Mouse (Mus musculus): ENCODE results near the gene Tead1. TPM values are rescaled to one million over a fixed set of nuclear protein-coding genes. Genes with fewer than 3 reads are reported as not detected.

Tead1 gene
- polyA plus RNA-seq, 1 experiment = 4.4 TPM

DNA sequence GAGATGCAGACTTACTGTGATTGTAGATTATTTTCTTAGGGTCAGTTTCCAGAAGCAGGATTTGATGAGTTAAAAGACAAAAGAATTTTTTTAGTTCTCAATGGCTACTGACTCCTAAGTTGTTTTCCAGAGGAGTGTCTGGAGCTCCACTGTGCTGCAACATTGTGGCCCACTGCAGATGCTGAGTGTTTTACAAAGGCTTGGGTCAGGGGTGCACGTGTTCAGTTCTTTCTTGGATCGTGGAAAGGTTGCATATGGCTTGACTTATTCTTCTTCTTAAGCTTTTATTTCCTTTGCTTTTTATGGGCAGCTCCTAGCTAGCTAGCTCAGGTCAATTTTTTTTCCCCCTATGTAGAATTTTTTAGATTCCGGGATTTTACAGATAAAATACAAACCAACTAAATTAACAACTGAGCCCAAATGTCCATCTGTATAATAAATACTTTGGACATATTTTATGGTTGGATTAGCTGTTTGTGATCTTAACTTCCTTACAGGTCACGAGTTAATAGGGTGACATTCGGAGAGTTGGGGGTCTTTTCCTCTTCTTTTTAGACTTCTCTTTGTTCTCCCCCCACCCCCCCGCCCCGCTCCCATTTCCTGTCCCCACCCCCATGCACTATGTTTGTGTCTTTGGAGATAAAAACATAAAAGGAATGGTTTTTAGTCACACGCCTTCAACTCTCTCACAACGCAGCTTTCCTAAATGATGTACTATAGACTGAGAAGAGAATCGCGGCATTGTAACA lies 40.5 kb downstream of the Tead1 start:
- TF ChIP-seq POLR2A (IDR thresholded peaks at IDR 0.05; ENCODE audit: control insufficient read depth, extremely low read depth, insufficient read depth, low read length, poor library complexity) = no peak
- no peak for DNase-seq
- no peaks in the 10 kb centered on the region for H3K36me3 ChIP-seq (ENCODE audit: control insufficient read depth, insufficient read depth, low read length)
- H3K4me3 ChIP-seq (ENCODE audit: control insufficient read depth, insufficient read depth, low read length) = no peak overlapping the region
- no peaks in the 10 kb centered on the region for H3K4me1 ChIP-seq (replicated peaks; ENCODE audit: control insufficient read depth, insufficient read depth, low read length)
- no peaks in the 10 kb centered on the region; the same call in 1 of the 2 replicates for H3K27me3 ChIP-seq (ENCODE audit: control insufficient read depth, insufficient read depth, low read length)
- WGBS = 20% methylated on average over 11 of the region's 11 CpGs
- no peak overlapping the region for H3K27ac ChIP-seq (ENCODE audit: control insufficient read depth, insufficient read depth, low read length)

DNA sequence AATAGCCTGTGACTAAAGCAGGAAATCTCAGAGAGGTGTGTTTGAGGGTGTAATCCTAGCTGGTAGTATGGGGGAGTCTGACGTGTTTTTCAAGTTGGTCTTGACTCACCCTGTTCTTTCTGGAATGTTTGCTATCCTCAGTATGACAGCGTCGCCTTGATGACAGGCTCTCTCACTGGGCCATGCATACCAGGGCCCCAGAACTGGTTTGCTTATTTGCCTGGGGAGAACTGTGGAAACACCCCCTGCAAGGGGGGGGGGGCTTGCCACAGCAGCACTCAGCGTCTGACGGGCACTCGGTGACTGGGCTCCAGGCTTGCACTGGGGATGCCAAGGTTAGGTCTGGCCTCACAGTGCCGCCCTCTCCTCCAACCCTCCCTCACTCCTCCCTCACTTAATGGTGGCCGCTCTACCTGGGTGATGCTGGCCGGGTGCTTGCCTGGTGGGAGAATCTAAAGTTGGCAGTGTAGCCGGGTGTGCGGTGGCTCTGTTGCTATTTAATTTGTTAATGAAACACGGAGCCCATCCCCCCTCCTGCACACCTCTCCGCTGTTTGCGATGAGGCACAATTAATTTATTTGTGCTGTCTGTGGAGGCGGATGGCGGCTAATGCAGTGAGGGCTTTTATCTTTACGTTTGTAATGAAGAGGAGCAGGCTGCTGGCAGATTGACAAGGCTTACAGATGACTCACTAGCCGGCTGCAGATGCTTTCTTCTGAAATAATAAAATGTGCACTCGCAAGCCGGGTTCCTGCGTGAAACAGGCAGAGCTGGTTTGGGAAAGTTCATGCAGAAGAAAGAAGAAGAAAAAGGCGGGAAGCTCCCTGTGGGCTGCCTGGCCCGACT lies 41.2 kb downstream of the Tead1 start:
- TF ChIP-seq CTCF (IDR thresholded peaks at IDR 0.05; ENCODE audit: borderline replicate concordance, control insufficient read depth, extremely low read depth, insufficient read depth, low read length, poor library complexity) (no peak), POLR2A (IDR thresholded peaks at IDR 0.05; ENCODE audit: control insufficient read depth, extremely low read depth, insufficient read depth, low read length, poor library complexity) (no peak)
- WGBS = 27% methylated on average over 23 of the region's 23 CpGs
- Histone ChIP-seq H3K4me3 (ENCODE audit: control insufficient read depth, insufficient read depth, low read length) (no peak overlapping the region), H3K27me3 (ENCODE audit: control insufficient read depth, insufficient read depth, low read length) (no peaks in the 10 kb centered on the region; the same call in 1 of the 2 replicates), H3K36me3 (ENCODE audit: control insufficient read depth, insufficient read depth, low read length) (no peaks in the 10 kb centered on the region), H3K27ac (ENCODE audit: control insufficient read depth, insufficient read depth, low read length) (no peak overlapping the region), H3K4me1 (replicated peaks; ENCODE audit: control insufficient read depth, insufficient read depth, low read length) (no peaks in the 10 kb centered on the region)
- DNase-seq = no peak

DNA sequence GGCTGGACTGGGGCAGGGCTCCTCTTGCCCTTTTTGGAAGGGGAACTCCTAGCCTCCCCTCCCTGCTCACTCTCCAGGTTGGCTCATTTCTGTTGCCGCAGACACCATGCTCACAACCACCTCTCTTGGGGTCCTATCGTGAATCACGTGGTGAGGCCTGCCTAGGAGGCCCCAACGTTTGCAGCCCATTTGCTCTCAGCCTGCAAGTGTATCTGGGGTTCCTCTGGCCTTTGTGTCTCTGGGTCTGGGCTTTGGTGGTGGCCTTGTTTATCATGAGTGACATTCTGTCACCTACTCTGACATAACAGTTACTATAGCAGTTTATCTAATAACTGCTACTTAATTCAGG lies 41.8 kb downstream of the Tead1 start:
- H3K4me1 ChIP-seq (replicated peaks; ENCODE audit: control insufficient read depth, insufficient read depth, low read length) = no peaks in the 10 kb centered on the region
- TF ChIP-seq CTCF (IDR thresholded peaks at IDR 0.05; ENCODE audit: borderline replicate concordance, control insufficient read depth, extremely low read depth, insufficient read depth, low read length, poor library complexity) = no peak
- TF ChIP-seq POLR2A (IDR thresholded peaks at IDR 0.05; ENCODE audit: control insufficient read depth, extremely low read depth, insufficient read depth, low read length, poor library complexity) = no peak
- DNase-seq = no peak
- H3K27ac ChIP-seq (ENCODE audit: control insufficient read depth, insufficient read depth, low read length) = no peak overlapping the region
- WGBS = 34% methylated on average over 4 of the region's 4 CpGs
- H3K27me3 ChIP-seq (ENCODE audit: control insufficient read depth, insufficient read depth, low read length) = no peaks in the 10 kb centered on the region; the same call in 1 of the 2 replicates
- H3K36me3 ChIP-seq (ENCODE audit: control insufficient read depth, insufficient read depth, low read length) = no peaks in the 10 kb centered on the region
- H3K4me3 ChIP-seq (ENCODE audit: control insufficient read depth, insufficient read depth, low read length) = no peak overlapping the region

DNA sequence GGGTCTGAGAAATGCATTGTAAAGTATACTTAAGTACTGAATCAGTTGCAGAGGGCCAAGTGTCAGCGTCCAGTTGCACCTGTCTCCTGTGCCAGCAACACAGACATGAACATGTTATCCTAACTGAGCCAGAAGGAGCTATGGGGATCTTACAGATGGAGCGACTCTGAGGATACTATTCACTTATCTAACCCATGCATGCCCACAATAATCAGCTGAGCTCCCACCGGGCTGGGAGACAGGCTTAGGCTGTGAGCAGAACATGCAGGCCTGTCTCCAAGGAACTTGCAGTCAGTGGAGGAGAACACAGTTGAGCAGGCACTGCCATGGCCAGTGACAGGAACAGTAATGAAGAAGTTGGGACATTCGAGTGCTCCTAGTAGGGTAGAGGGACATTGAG lies 42.7 kb downstream of the Tead1 start:
- no peak overlapping the region for H3K27ac ChIP-seq (ENCODE audit: control insufficient read depth, insufficient read depth, low read length)
- WGBS = 83% methylated on average over 4 of the region's 4 CpGs
- TF ChIP-seq POLR2A (IDR thresholded peaks at IDR 0.05; ENCODE audit: control insufficient read depth, extremely low read depth, insufficient read depth, low read length, poor library complexity) = no peak
- no peak for TF ChIP-seq CTCF (IDR thresholded peaks at IDR 0.05; ENCODE audit: borderline replicate concordance, control insufficient read depth, extremely low read depth, insufficient read depth, low read length, poor library complexity)
- no peaks in the 10 kb centered on the region for H3K36me3 ChIP-seq (ENCODE audit: control insufficient read depth, insufficient read depth, low read length)
- H3K4me1 ChIP-seq (replicated peaks; ENCODE audit: control insufficient read depth, insufficient read depth, low read length) = no peaks in the 10 kb centered on the region
- no peak for DNase-seq
- H3K27me3 ChIP-seq (ENCODE audit: control insufficient read depth, insufficient read depth, low read length) = no peaks in the 10 kb centered on the region; the same call in 1 of the 2 replicates
- H3K4me3 ChIP-seq (ENCODE audit: control insufficient read depth, insufficient read depth, low read length) = no peak overlapping the region

DNA sequence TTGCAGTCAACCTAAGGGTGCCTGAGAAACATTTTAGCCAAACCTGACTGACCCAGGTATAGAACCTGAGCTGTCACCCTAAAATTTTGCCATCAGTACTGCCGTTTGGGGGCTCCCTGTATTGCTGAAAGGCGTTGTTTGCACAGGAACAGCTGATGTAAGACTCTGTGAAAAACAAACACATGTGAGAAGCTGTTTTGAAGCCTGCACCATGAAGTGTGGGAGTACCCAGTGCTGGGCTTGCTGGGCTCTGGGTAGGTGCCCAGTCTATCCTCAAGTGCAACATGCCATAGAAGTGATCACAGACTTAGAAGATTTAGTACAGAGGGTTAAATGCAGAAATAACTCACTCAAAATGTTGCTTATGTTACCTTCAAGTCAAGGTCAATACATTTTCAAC lies 49.3 kb downstream of the Tead1 start:
- no peaks in the 10 kb centered on the region for H3K36me3 ChIP-seq (ENCODE audit: control insufficient read depth, insufficient read depth, low read length)
- no peaks in the 10 kb centered on the region for H3K4me1 ChIP-seq (replicated peaks; ENCODE audit: control insufficient read depth, insufficient read depth, low read length)
- H3K4me3 ChIP-seq (ENCODE audit: control insufficient read depth, insufficient read depth, low read length) = no peak overlapping the region
- H3K27ac ChIP-seq (ENCODE audit: control insufficient read depth, insufficient read depth, low read length) = no peak overlapping the region
- WGBS = 91% methylated on average over 2 of the region's 2 CpGs
- TF ChIP-seq CTCF (IDR thresholded peaks at IDR 0.05; ENCODE audit: borderline replicate concordance, control insufficient read depth, extremely low read depth, insufficient read depth, low read length, poor library complexity) = no peak
- TF ChIP-seq POLR2A (IDR thresholded peaks at IDR 0.05; ENCODE audit: control insufficient read depth, extremely low read depth, insufficient read depth, low read length, poor library complexity) = no peak
- no peaks in the 10 kb centered on the region for H3K27me3 ChIP-seq (ENCODE audit: control insufficient read depth, insufficient read depth, low read length)
- DNase-seq = no peak

DNA sequence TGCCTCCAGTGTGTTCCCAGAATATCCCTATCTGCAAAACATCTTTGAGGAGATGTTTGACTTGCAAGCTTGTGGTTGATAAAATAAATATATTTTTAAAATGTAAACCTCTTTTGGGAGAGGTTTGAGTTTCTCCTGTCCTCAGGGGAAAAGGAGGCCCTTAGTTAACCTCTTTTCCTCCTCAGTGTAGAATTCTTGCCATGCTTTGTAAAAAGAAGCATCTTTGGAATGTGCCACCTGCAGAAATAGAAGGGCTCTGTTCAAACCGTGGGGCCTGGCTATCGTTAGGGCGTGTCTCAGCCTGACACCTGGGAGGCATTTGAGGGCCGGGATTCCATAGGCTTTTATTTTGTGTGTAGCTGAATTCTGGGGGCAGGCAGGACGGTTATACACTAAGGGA lies 51.1 kb downstream of the Tead1 start:
- no peaks in the 10 kb centered on the region for H3K36me3 ChIP-seq (ENCODE audit: control insufficient read depth, insufficient read depth, low read length)
- H3K27me3 ChIP-seq (ENCODE audit: control insufficient read depth, insufficient read depth, low read length) = no peaks in the 10 kb centered on the region
- H3K27ac ChIP-seq (ENCODE audit: control insufficient read depth, insufficient read depth, low read length) = no peak overlapping the region
- H3K4me1 ChIP-seq (replicated peaks; ENCODE audit: control insufficient read depth, insufficient read depth, low read length) = no peaks in the 10 kb centered on the region
- no peak overlapping the region for H3K4me3 ChIP-seq (ENCODE audit: control insufficient read depth, insufficient read depth, low read length)
- WGBS = 83% methylated on average over 5 of the region's 5 CpGs
- TF ChIP-seq CTCF (IDR thresholded peaks at IDR 0.05; ENCODE audit: borderline replicate concordance, control insufficient read depth, extremely low read depth, insufficient read depth, low read length, poor library complexity) = no peak
- TF ChIP-seq POLR2A (IDR thresholded peaks at IDR 0.05; ENCODE audit: control insufficient read depth, extremely low read depth, insufficient read depth, low read length, poor library complexity) = no peak
- no peak for DNase-seq
